Mouse (Mus musculus) kidney, embryonic 16.5 days (tissue): ENCODE measurements at regions not wholly inside any gene's neighbourhood (a gene's known extent, or its start where the extent isn't known, plus 50 kb on each side); places are given as distances from the start of the nearest gene placed in this dataset.

Experiments
- ATAC-seq: fragments of 200-750 bp; cut with Nextera tagmentation; 2 replicates; pipeline ENCODE4 v1.8.0; 2017; ENCODE audit warnings: moderate TSS enrichment; ENCODE audit not compliant: low FRiP score, low TSS enrichment
- H3K27ac ChIP-seq: fragments of 300-500 bp; sonication (generic); 2 replicates; pipeline ENCODE4 v1.5.1; 2014; ENCODE audit warnings: low read length
- H3K27me3 ChIP-seq: fragments of 300-500 bp; sonication (generic); 2 replicates; pipeline ENCODE4 v1.6.1; 2014; ENCODE audit warnings: low read length, control low read depth, mixed read lengths; ENCODE audit not compliant: insufficient read depth
- H3K36me3 ChIP-seq: fragments of 300-500 bp; sonication (generic); 2 replicates; pipeline ENCODE4 v1.6.1; 2014; ENCODE audit warnings: low read length, control low read depth, mixed read lengths; ENCODE audit not compliant: insufficient read depth
- H3K4me1 ChIP-seq: fragments of 300-500 bp; sonication (generic); 2 replicates; pipeline ENCODE4 v1.6.1; 2014; ENCODE audit warnings: low read length, control low read depth, mixed read lengths; ENCODE audit not compliant: insufficient read depth
- H3K4me2 ChIP-seq: fragments of 300-500 bp; sonication (generic); replicated peaks from 2 replicates; pipeline ENCODE4 v1.6.1; 2014; ENCODE audit warnings: low read depth, low read length
- H3K4me3 ChIP-seq: fragments of 300-500 bp; sonication (generic); 2 replicates; pipeline ENCODE4 v1.5.1; 2014; ENCODE audit warnings: mild to moderate bottlenecking, low read length
- H3K9ac ChIP-seq: fragments of 300-500 bp; sonication (generic); replicated peaks from 2 replicates; pipeline ENCODE4 v1.6.1; 2014; ENCODE audit warnings: low read length
- H3K9me3 ChIP-seq: fragments of 300-500 bp; sonication (generic); 2 replicates; pipeline ENCODE4 v1.6.1; 2016; ENCODE audit warnings: low read length, control low read depth
- WGBS: fragments of 180-500 bp; shearing (Covaris S2); extraction: QIAGEN DNeasy Blood & Tissue Kit; methylation state at CpG from one replicate; pipeline ENCODE4 v1.1.7; 2014; 5-methylcytosine and 5-hydroxymethylcytosine counted together

DNA sequence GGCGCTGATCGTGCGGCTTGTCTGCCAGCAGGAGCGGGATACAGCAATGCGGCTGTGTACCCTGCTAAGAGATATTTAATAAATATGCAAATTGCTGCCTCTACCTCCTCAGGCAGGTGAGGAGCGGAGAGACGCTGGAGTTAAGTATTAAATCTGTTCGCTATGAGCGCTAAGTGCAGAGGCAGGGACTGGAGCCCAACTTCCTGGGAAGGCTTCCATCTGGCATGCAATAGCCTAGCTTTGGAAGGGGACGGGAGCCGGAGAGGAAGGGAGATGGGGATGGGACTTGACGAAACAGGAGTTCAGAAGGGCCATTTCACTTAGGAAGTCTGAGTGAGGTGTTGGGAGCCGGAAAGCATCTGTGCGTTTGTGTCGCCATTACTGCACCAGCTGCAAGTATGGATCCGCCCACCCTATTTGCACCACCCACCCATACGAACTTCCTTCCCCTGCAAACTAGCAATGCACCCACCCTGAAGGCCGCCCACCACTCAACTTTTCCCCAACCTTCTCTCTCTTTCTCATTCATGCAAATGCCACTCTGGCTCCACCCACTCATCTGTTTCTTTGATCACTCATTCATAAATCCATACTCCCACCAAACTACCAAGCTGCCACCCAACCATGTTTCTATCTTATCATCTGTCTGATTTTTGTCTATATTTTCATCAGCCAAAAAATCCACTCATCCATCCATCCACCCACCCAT, 51.5 kb upstream of the Igsf21 start:
- H3K27me3 ChIP-seq, result no peaks in the 10 kb centered on the region
- 79% methylated on average over 18 of the region's 18 CpGs for WGBS
- no peak overlapping the region for H3K27ac ChIP-seq
- no peaks in the 10 kb centered on the region for H3K4me1 ChIP-seq
- H3K9me3 ChIP-seq, result no peaks in the 10 kb centered on the region
- no peaks in the 10 kb centered on the region for H3K36me3 ChIP-seq
- no peak overlapping the region for H3K4me3 ChIP-seq
- H3K4me2 ChIP-seq, result no peak overlapping the region
- ATAC-seq, result no peak
- H3K9ac ChIP-seq, result no peak overlapping the region
